Mouse (Mus musculus) urinary bladder, postnatal 14 days (tissue): ENCODE measurements around the gene Enah.
A peak's percentile ranks its signal among the peaks of the same experiment; 100 is the strongest.

Source experiments
- DNase-seq: peaks from one replicate; pipeline ENCODE4 v3.0.0; 2021; ENCODE audit warnings: low spot score

Gene Enah

DNA sequence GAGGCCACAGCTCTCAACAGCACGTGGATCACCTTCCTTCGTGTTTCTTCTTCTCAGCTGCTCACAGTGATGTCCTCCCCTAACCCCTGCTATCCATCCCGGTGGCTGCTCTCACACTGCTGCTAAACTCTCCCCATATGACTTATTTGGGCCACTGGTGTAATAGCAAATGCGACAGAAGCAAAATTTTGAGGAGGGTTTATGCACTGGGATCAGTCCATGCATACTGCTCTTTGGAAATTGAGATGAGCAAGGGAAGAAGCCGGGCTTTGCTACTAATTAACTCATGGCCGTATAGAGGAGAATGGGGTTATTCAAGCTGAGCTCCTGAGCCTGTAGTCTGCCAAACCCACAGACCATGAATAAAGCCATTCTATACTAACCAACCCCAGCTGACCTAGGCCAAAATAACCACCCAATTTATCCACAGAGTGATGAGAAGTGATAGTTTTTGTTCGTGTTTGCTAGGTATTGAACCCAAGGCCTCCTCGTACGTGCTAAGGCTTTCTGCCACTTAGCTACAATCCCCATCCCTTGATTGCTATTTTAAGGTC lies 7.7 kb upstream of the Enah start:
- DNase-seq, result no peak

DNA sequence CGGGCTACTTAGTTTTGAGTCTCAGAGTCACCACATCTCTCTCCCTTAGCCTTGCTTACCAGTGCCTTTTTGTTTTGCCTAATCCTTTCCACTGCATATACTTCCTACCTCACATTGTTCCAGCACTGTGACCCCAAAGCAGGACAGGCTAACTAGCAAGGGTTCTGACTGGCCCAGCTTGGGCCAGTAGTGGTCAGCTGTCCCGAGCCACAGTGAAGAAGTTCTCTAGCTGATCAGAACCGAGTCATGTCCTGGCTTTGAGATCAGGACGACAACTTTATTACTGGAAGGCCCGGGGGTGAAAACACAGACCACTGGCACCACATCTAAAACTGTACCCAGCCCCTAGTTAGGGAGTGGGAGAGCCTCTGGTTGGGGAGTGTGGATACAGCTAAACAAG lies 7.0 kb upstream of the Enah start:
- DNase-seq, result no peak

DNA sequence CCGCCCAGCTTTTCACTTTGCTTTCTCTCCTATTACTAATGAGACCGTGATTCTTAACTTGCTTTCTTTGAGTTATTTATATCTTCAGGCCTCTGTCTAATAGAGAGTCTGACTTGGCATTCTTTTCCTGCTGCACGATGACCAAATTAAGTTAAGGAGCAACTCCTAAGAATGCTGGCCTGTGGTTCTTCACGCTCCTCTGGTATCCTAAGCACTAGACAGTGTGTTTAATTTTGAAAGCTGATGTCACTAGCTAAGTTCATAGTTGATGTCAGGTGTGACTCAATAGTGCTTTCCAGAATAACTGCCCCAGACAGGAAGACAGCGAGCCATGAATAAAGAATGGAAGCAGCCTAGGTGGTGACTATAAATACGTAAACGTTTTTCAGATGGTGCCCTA lies 6.3 kb upstream of the Enah start:
- DNase-seq, result no peak

- no peak for DNase-seq
Observed at GRCm38 (mm10) chr1:182021691-182022299, 2.0 kb upstream of the Enah start.

- no peak for DNase-seq
Observed at GRCm38 (mm10) chr1:182020831-182021460, 1.2 kb upstream of the Enah start.

- no peak for DNase-seq
Observed at GRCm38 (mm10) chr1:182019266-182019925, 394 bp downstream of the Enah start.

DNA sequence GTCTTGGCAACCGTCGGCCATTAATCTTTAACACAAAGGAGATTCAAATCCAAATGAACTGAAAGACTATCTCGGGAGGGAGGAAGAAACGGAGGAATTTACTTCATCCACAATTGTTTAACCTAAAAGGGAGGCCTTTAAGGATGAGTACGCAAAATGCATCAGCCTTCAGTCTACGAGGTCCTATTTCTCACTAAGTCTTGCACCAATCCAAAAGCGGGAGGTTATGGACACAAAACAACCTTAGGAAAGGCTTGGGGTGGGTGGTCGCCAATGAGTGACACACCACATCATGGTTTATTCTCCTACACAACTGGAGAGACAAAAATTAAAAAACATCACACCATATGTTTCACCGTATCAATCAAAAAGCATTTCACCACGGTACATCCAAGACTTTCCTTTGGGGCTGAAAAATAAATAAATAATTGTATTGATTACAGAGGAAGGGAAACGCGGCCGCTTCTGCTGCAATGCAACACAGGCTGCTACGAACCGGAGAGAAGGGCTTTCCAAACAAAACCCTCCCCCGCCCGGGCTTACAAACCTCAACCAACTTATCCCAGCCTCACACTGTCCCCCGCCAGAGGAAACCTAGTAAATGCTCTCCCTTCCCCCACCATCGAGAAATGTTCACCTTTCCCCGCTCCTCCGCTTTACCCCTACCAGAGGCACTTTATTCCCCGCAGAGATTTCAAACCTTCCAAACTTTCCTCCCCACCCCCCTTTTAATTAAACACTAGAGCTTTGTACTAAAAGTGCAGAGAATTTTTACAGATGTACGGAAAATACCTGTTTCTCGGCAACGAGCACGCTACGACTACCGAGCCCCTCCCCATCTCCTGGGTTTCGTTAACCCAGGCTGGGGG lies 1.2 kb downstream of the Enah start:
- DNase-seq, result peak; percentile 41

GRCm38 (mm10) chr1:182005831-182006230 lies 14.0 kb downstream of the Enah start:
- no peak for DNase-seq

DNA sequence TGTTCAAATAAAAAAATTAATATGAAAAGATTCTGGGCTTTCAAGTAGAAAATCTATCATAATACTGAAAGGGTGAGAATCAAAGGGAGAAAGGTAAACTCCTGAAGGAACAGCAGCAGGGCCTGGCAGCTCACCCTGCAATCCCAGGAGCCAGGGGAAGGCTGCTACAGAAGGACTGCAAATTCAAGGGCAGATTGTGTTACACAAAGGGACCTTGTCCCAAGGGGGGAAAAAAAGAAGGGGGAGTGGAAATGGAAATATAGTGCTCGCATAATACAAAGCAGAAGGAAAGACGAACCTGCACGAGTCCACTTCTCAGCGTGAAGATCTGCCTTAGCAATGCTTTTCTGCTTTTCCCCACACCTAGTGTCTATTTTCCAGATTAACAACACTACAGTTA lies 21.1 kb downstream of the Enah start:
- DNase-seq, result no peak

- no peak for DNase-seq
Observed at GRCm38 (mm10) chr1:181997791-181998190, 22.0 kb downstream of the Enah start.

DNA sequence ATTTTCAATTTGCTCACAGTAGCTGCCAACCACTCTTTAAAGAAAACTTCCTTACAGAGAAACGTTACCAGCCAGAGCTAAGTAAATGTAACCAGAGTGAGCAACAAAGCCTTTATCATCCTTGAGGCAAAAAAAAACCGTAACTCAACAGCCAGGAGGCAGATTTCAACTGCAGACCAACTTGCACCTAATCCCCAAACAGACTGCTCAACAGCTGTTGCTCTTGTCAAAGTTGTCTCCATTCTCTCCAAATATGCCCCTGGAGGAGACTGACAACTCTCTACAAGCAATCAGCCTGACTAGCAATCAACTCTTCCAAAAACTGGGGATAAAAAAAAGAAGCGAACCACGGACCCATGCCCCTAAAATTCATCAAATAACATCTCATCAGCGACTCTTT lies 26.2 kb downstream of the Enah start:
- no peak for DNase-seq

DNA sequence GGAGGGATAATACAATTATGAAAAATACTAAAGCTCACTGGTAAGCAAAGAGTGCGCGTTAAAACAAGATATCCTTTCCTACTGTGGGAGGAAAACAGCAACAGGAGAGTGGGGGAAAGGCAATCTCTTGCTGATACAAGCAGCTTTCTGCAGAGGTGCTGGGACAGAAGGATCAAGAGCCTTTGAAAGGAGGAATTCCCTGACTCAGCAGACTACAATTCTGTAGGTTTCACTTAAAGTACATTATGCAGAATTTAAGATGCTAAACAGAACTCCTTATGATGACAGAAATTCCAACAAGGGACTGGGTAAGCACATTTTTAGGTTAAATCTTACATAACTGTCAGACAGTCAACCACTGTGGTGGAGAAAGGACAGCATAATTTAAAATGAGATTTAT lies 31.4 kb downstream of the Enah start:
- no peak for DNase-seq

GRCm38 (mm10) chr1:181987226-181987625 lies 32.6 kb downstream of the Enah start:
- DNase-seq, result no peak

DNA sequence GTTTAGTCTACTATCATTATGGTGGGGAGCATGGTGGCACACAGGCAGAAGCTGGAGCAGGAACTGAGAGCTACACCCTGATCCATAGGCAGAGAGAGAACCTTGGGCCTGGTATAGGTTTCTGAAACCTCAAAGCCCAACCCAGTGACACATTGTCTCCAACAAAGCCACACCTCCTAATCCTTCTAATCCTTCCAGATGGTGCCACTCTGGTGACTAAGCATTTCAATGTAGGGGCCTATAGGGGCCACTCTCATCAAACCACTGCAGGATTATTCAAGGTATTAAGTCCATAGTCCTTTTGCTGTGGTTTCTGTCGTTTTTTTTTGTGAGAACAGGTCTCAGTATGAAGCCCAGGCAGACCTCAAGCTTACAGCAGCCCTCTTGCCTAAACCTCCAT lies 33.9 kb downstream of the Enah start:
- no peak for DNase-seq

DNA sequence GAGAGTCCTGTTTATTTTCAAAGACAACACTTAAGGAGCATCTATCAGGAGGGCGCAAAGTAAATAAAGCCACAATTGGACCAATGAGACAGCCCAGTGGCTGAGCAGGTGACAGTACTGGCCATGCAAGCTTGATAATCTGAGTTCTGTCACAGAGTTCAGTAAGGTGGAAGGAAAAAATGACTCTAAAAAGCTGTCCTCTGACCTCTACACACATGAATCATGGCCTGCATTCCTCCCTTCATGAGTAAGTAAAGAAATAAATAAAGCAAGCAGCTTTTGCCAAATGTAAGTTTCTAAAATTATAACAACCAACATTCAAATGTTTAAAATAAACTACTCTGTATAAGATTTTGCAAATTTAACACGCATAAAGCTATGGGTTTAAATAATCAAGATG lies 35.0 kb downstream of the Enah start:
- no peak for DNase-seq

DNA sequence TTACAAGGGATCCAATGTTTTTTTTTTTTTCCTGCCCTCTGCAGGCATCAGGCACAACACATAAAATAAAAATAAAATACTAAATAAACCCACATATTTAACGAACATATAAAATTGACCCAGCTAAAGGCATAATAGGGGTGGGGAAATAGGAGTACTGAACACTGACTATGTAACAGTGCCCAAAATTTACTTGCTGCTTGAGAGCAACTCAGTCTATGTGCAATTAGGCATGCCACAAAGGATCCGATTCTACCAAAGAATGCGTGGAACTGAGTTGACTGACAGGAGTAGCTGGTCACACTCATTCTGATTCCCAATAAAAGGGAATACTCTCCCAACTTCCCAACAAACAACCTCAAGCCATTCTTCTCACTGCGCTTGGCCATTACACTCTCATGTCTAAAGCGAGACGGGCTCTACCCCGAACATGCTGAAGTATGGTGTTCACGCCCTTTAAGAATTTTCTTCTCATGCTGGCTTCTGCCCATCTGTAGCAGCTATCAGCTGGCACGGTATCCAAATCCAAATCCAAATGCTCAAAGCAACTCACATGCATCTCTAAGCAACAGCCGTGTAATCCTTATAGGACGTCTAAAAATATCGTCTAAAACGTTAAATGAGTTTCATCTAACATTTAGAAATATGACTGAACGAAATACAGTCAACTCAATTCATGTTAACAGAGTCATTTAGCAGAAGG lies 39.6 kb downstream of the Enah start:
- DNase-seq, result no peak

- DNase-seq, result no peak
Observed at GRCm38 (mm10) chr1:181975510-181975909, 44.3 kb downstream of the Enah start.

DNA sequence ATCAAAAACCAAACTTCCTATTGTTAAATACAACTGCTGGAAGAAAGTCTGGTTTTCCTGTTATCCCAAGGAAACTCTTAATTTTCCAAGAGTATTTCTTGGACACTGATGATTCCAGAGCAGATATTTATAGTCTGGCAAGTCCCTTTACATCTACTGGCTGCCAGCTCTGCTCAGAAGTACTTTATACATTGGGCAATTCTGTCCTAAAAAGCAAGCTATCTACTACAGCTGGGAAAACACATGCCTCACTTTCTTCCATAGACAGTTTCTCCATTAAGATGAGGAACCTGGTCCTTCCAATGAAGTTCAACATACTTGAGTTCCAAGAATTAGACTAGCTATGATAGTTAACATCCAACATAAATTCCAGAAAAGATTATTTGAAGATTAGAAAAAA lies 44.9 kb downstream of the Enah start:
- no peak for DNase-seq

DNA sequence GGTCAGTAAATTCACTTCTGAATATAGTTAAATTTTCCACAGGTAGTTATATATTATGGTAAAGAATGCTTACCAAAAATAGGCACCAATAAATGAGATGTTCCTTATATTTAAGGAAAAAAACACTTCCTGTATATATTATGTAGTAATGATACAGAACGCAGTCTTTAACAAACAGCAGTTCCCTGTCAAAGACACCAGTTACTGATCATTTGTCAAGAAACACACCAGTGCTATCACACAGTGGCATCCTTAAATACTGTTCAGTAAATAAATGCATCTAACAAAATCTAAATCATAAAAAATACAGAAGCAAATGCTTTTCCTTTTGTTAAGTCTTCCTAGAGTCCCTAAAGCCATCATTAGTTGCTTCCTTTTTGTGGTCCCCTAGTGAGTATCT lies 54.5 kb downstream of the Enah start:
- DNase-seq, result no peak

DNA sequence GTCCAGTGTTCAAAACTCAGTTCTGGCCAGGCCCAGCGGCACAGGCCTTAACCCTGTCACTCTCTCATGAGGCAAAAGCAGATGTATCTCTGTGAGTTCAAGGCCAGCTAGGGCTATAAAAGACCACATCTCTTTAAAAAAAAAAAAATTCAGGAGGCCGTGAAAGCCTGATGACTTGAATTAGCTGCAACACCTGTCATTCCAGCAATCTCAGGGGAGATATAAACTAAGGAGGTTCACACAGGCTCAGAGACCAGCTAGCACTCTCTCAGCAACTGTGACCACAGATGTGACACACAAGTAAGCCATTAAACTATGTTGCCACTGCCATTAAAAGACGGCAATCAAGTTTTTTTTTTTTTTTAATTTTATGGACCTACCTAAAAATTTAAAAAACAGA lies 56.0 kb downstream of the Enah start:
- DNase-seq, result no peak

GRCm38 (mm10) chr1:181963351-181963750 lies 56.4 kb downstream of the Enah start:
- DNase-seq, result no peak

DNA sequence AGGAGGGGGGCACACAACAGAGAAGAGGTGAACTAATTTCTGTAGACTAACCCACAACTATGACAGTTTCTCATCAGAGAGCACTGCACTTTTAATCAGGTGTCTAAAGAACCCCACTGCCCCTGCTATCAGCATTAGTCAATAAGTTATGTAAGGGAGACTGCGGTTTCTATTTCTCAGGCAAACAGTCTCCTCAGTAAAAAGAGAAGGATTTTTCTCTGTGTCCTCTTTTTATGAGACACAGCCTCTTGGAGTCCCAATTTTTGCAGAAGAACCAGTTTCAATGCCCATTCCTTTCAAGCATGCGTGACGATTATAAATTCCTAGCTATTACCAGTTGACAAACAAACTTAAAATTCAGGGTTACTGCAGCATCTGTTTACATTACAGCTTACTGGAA lies 59.4 kb downstream of the Enah start:
- no peak for DNase-seq
